Mouse (Mus musculus) MEL (cell line): ENCODE measurements around the gene Syn3. TPM values are rescaled to one million over a fixed set of nuclear protein-coding genes. Genes with fewer than 3 reads are reported as not detected.

Experiments
- DNase-seq: peaks from one replicate; pipeline ENCODE4 v3.0.0; 2011; ENCODE audit warnings: low read depth, low spot score
- H3K27ac ChIP-seq: 2 replicates; pipeline ENCODE4 v1.5.1; 2012; ENCODE audit warnings: low read depth, mild to moderate bottlenecking, control low read depth, low read length, moderate library complexity; ENCODE audit not compliant: control insufficient read depth
- H3K27me3 ChIP-seq, 2 experiments: fragments of 150-350 bp in 1 of 2; sonication (generic) in 1 of 2; 2 replicates each; pipeline ENCODE4 v1.6.1; 2012; ENCODE audit warnings: low read length in 2 of 2, mild to moderate bottlenecking in 2 of 2, improper control_type of control experiment in 1 of 2, moderate library complexity in 1 of 2; ENCODE audit not compliant: insufficient read depth in 2 of 2, control insufficient read depth in 1 of 2
- H3K36me3 ChIP-seq, 2 experiments: 2 replicates each; pipeline ENCODE4 v1.6.1; 2012 to 2014; ENCODE audit warnings: low read length in 2 of 2, improper control_type of control experiment in 1 of 2, inconsistent platforms in 1 of 2, mild to moderate bottlenecking in 1 of 2; ENCODE audit not compliant: insufficient read depth in 2 of 2, control insufficient read depth in 1 of 2
- H3K4me1 ChIP-seq, 2 experiments: fragments of 150-350 bp in 1 of 2; sonication (generic) in 1 of 2; 2 replicates each; pipeline ENCODE4 v1.6.1; 2012; ENCODE audit warnings: low read length in 2 of 2, improper control_type of control experiment in 1 of 2, mild to moderate bottlenecking in 1 of 2; ENCODE audit not compliant: insufficient read depth in 2 of 2, control insufficient read depth in 1 of 2
- H3K4me3 ChIP-seq, 2 experiments: fragments of 150-350 bp in 1 of 2; sonication (generic) in 1 of 2; 2 replicates each; pipeline ENCODE4 v1.5.1; 2012; ENCODE audit warnings: low read depth in 2 of 2, low read length in 2 of 2, mild to moderate bottlenecking in 2 of 2, moderate library complexity in 2 of 2, control low read depth in 1 of 2, improper control_type of control experiment in 1 of 2; ENCODE audit not compliant: control insufficient read depth in 1 of 2, insufficient read depth in 1 of 2
- H3K79me2 ChIP-seq: 2 replicates; pipeline ENCODE4 v1.6.1; 2012; ENCODE audit warnings: mild to moderate bottlenecking, low read length, moderate library complexity; ENCODE audit not compliant: control insufficient read depth, poor library complexity, insufficient read depth
- H3K9ac ChIP-seq: 2 replicates; pipeline ENCODE4 v1.6.1; 2012; ENCODE audit warnings: low read depth, mild to moderate bottlenecking, control low read depth, low read length, moderate library complexity; ENCODE audit not compliant: control insufficient read depth, poor library complexity, severe bottlenecking
- H3K9me3 ChIP-seq: fragments of 150-350 bp; sonication (generic); replicated peaks from 2 replicates; pipeline ENCODE4 v1.6.1; 2012; ENCODE audit warnings: mild to moderate bottlenecking, low read length, improper control_type of control experiment, moderate library complexity; ENCODE audit not compliant: insufficient read depth
- BHLHE40 ChIP-seq: IDR thresholded peaks from 2 replicates; pipeline ENCODE4 v1.6.1; 2012; ENCODE audit warnings: low read depth, mild to moderate bottlenecking, inconsistent platforms, low read length, improper control_type of control experiment, borderline replicate concordance
- CTCF ChIP-seq, 3 experiments: IDR thresholded peaks in 2 of 3; conservative IDR thresholded peaks in 1 of 3; 2 replicates each; pipeline ENCODE4 v1.5.1; 2011 to 2012; ENCODE audit warnings: low read length in 3 of 3, low read depth in 2 of 3, mild to moderate bottlenecking in 2 of 3, improper control_type of control experiment in 1 of 3, inconsistent platforms in 1 of 3, mixed read lengths in 1 of 3, moderate library complexity in 1 of 3; ENCODE audit not compliant: control insufficient read depth in 1 of 3, insufficient read depth in 1 of 3, poor library complexity in 1 of 3, severe bottlenecking in 1 of 3
- E2F4 ChIP-seq: IDR thresholded peaks from 2 replicates; pipeline ENCODE4 v1.6.1; 2011; ENCODE audit warnings: low read depth, low read length, improper control_type of control experiment, borderline replicate concordance
- ELF1 ChIP-seq: IDR thresholded peaks from 2 replicates; pipeline ENCODE4 v1.6.1; 2014; ENCODE audit warnings: low read depth, mild to moderate bottlenecking, inconsistent platforms, low read length, improper control_type of control experiment, moderate library complexity
- EP300 ChIP-seq, 2 experiments: IDR thresholded peaks; 2 replicates each; pipeline ENCODE4 v1.6.1; 2011; ENCODE audit warnings: improper control_type of control experiment in 2 of 2, low read length in 2 of 2, low read depth in 1 of 2, mild to moderate bottlenecking in 1 of 2
- ETS1 ChIP-seq: IDR thresholded peaks from 2 replicates; pipeline ENCODE4 v1.6.1; 2012; ENCODE audit warnings: low read depth, mild to moderate bottlenecking, inconsistent platforms, low read length, improper control_type of control experiment, moderate library complexity
- GATA1 ChIP-seq: IDR thresholded peaks from 2 replicates; pipeline ENCODE4 v1.6.1; 2011; ENCODE audit warnings: low read depth, low read length, improper control_type of control experiment
- HCFC1 ChIP-seq: IDR thresholded peaks from 2 replicates; pipeline ENCODE4 v1.6.1; 2012; ENCODE audit warnings: low read depth, mild to moderate bottlenecking, inconsistent platforms, low read length, improper control_type of control experiment, moderate library complexity
- JUND ChIP-seq: IDR thresholded peaks from 2 replicates; pipeline ENCODE4 v1.6.1; 2011; ENCODE audit warnings: low read depth, mild to moderate bottlenecking, improper control_type of control experiment, low read length
- KAT2A ChIP-seq: conservative IDR thresholded peaks from 2 replicates; pipeline ENCODE4 v1.6.1; 2012; ENCODE audit warnings: low read depth, low read length, improper control_type of control experiment, inconsistent platforms
- MEF2A ChIP-seq: IDR thresholded peaks from 2 replicates; pipeline ENCODE4 v1.6.1; 2014; ENCODE audit warnings: low read depth, mild to moderate bottlenecking, inconsistent platforms, low read length, improper control_type of control experiment; ENCODE audit not compliant: poor library complexity, insufficient replicate concordance, severe bottlenecking; ENCODE audit errors: extremely low read depth
- MYB ChIP-seq: IDR thresholded peaks from 2 replicates; pipeline ENCODE4 v1.6.1; 2011; ENCODE audit warnings: mild to moderate bottlenecking, low read depth, low read length, improper control_type of control experiment
- NELFE ChIP-seq: IDR thresholded peaks from 2 replicates; pipeline ENCODE4 v1.6.1; 2011; ENCODE audit warnings: low read depth, low read length, improper control_type of control experiment
- NRF1 ChIP-seq: IDR thresholded peaks from 2 replicates; pipeline ENCODE4 v1.6.1; 2014; ENCODE audit warnings: low read depth, mild to moderate bottlenecking, inconsistent platforms, low read length, improper control_type of control experiment, moderate library complexity; ENCODE audit not compliant: poor library complexity, insufficient read depth, severe bottlenecking
- POLR2A ChIP-seq, 2 experiments: IDR thresholded peaks; 2 replicates each; pipeline ENCODE4 v1.6.1; 2011 to 2012; ENCODE audit warnings: low read length in 2 of 2, mild to moderate bottlenecking in 2 of 2, control low read depth in 1 of 2, improper control_type of control experiment in 1 of 2, low read depth in 1 of 2, moderate library complexity in 1 of 2; ENCODE audit not compliant: control insufficient read depth in 1 of 2, insufficient read depth in 1 of 2, poor library complexity in 1 of 2
- POLR2AphosphoS5 ChIP-seq: IDR thresholded peaks from 2 replicates; pipeline ENCODE4 v1.6.1; 2012; ENCODE audit warnings: low read depth, borderline replicate concordance, mild to moderate bottlenecking, inconsistent platforms, low read length, moderate library complexity, mixed read lengths
- RAD21 ChIP-seq: IDR thresholded peaks from 2 replicates; pipeline ENCODE4 v1.6.1; 2011; ENCODE audit warnings: mild to moderate bottlenecking, low read depth, low read length, improper control_type of control experiment
- RCOR1 ChIP-seq: IDR thresholded peaks from 2 replicates; pipeline ENCODE4 v1.6.1; 2012; ENCODE audit warnings: low read depth, mild to moderate bottlenecking, inconsistent platforms, low read length, improper control_type of control experiment
- SIN3A ChIP-seq: IDR thresholded peaks from 2 replicates; pipeline ENCODE4 v1.6.1; 2012; ENCODE audit warnings: low read length, improper control_type of control experiment, inconsistent platforms
- UBTF ChIP-seq: IDR thresholded peaks from 2 replicates; pipeline ENCODE4 v1.6.1; 2012; ENCODE audit warnings: low read depth, mild to moderate bottlenecking, inconsistent platforms, low read length, improper control_type of control experiment, moderate library complexity, borderline replicate concordance; ENCODE audit not compliant: insufficient read depth
- USF2 ChIP-seq, 2 experiments: IDR thresholded peaks; 2 replicates each; pipeline ENCODE4 v1.6.1; 2011 to 2012; ENCODE audit warnings: improper control_type of control experiment in 2 of 2, low read length in 2 of 2, borderline replicate concordance in 1 of 2, inconsistent platforms in 1 of 2, low read depth in 1 of 2, mild to moderate bottlenecking in 1 of 2; ENCODE audit not compliant: insufficient read depth in 1 of 2
- ZKSCAN1 ChIP-seq: IDR thresholded peaks from 2 replicates; pipeline ENCODE4 v1.6.1; 2012; ENCODE audit warnings: low read depth, mild to moderate bottlenecking, inconsistent platforms, low read length, improper control_type of control experiment, moderate library complexity
- ZNF384 ChIP-seq: IDR thresholded peaks from 2 replicates; pipeline ENCODE4 v1.6.1; 2012; ENCODE audit warnings: low read depth, mild to moderate bottlenecking, inconsistent platforms, low read length, improper control_type of control experiment
- polyA plus RNA-seq, 2 experiments: library from polyadenylated mRNA; stranded (reverse) in 1 of 2; unstranded in 1 of 2; fragments of >175 nt in 1 of 2; fragments of >200 nt in 1 of 2; gene quantifications; 2 replicates each; pipeline versions ENCODE4 v1.2.1 to v1.2.4; 2012; ENCODE audit warnings: low replicate concordance in 2 of 2, low read depth in 1 of 2; ENCODE audit not compliant: insufficient read length in 2 of 2, insufficient read depth in 1 of 2, missing spikeins in 1 of 2
- total RNA-seq: library from RNA; depleted of rRNA; stranded (reverse); fragments of 300-350 nt; gene quantifications from 2 replicates; pipeline ENCODE4 v1.2.3, GENCODE M21; 2012

Syn3 gene
- total and polyA plus RNA-seq, 3 experiments: 0.06 TPM; not detected in 2

GRCm38 (mm10) chr10:86385656-86386055 is 113.0 kb downstream of the Syn3 start:
- Histone ChIP-seq H3K36me3 (no peaks in the 10 kb centered on the region), H3K27ac (no peak overlapping the region), H3K27me3 (no peaks in the 10 kb centered on the region; a peak in 1 of 4 replicates), H3K79me2 (no peaks in the 10 kb centered on the region), H3K9ac (no peak overlapping the region), H3K4me3 (no peak overlapping the region), H3K4me1 (no peaks in the 10 kb centered on the region), H3K9me3 (no peaks in the 10 kb centered on the region)
- DNase-seq: no peak
- TF ChIP-seq RCOR1 (no peak), ETS1 (no peak), POLR2A (IDR thresholded peaks at IDR 0.05; ENCODE audit: control insufficient read depth in 1 of 2, insufficient read depth in 1 of 2, low read depth in 1 of 2, low read length in 2 of 2, poor library complexity in 1 of 2) (no peak), KAT2A (no peak), ZKSCAN1 (no peak), SIN3A (no peak), EP300 (IDR thresholded peaks at IDR 0.05; ENCODE audit: low read depth in 1 of 2, low read length in 2 of 2) (no peak), E2F4 (no peak), ZNF384 (no peak), NELFE (no peak), RAD21 (no peak), UBTF (no peak), HCFC1 (no peak), JUND (no peak), GATA1 (no peak), MEF2A (no peak), NRF1 (no peak), MYB (no peak)

DNA sequence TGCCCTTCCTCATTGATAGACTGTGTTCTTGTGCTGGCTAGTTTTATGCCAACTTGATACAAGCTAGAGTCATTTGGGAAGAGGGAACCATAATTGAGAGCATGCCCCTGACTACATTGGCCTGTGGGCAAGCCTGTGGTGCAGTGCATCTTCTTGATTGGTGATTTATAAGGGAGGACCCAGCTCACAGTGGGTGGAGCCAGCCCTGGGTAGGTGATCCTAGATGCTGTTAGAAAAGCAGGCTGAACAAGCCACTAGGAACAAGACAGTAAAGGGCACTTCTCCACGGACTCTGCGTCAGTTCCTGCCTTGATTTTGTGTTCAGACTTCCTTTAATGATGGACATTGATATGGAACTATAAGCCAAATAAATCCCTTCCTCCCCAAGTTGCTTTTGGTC is 114.0 kb downstream of the Syn3 start:
- Histone ChIP-seq H3K9ac (no peak overlapping the region), H3K36me3 (no peaks in the 10 kb centered on the region), H3K27me3 (no peaks in the 10 kb centered on the region; a peak in 1 of 4 replicates), H3K9me3 (no peaks in the 10 kb centered on the region), H3K4me3 (no peak overlapping the region), H3K79me2 (no peaks in the 10 kb centered on the region), H3K27ac (no peak overlapping the region), H3K4me1 (no peaks in the 10 kb centered on the region)
- no peak for TF ChIP-seq POLR2AphosphoS5
- TF ChIP-seq ELF1: no peak
- no peak for TF ChIP-seq ETS1
- no peak for TF ChIP-seq SIN3A
- no peak for TF ChIP-seq RCOR1
- TF ChIP-seq BHLHE40: no peak
- no peak for TF ChIP-seq POLR2A (IDR thresholded peaks at IDR 0.05; ENCODE audit: control insufficient read depth in 1 of 2, insufficient read depth in 1 of 2, low read depth in 1 of 2, low read length in 2 of 2, poor library complexity in 1 of 2)
- TF ChIP-seq CTCF (IDR thresholded peaks at IDR 0.05 in 2 of 3, conservative IDR thresholded peaks at IDR 0.05 in 1 of 3; ENCODE audit: control insufficient read depth in 1 of 3, insufficient read depth in 1 of 3, low read depth in 2 of 3, low read length in 3 of 3, poor library complexity in 1 of 3, severe bottlenecking in 1 of 3): no peak
- no peak for TF ChIP-seq USF2 (IDR thresholded peaks at IDR 0.05; ENCODE audit: borderline replicate concordance in 1 of 2, insufficient read depth in 1 of 2, low read depth in 1 of 2, low read length in 2 of 2)
- no peak for TF ChIP-seq RAD21
- DNase-seq: no peak
